Mouse (Mus musculus) E14TG2a.4 (cell line): ENCODE data around the gene Cdkl5.

Experiments used
- H3K27me3 ChIP-seq: 2 replicates; pipeline ENCODE4 v1.6.1; 2014; ENCODE audit warnings: low read length, control low read depth; ENCODE audit not compliant: insufficient read depth
- H3K36me3 ChIP-seq: 2 replicates; pipeline ENCODE4 v1.6.1; 2014; ENCODE audit warnings: low read length, control low read depth; ENCODE audit not compliant: insufficient read depth
- H3K4me1 ChIP-seq: replicated peaks from 2 replicates; pipeline ENCODE4 v1.6.1; 2014; ENCODE audit warnings: low read depth, low read length, control low read depth
- H3K4me3 ChIP-seq: replicated peaks from 2 replicates; pipeline ENCODE4 v1.5.1; 2014; ENCODE audit warnings: mild to moderate bottlenecking, low read length
- H3K9me3 ChIP-seq: 2 replicates; pipeline ENCODE4 v1.6.1; 2014; ENCODE audit warnings: low read length, control low read depth
- CTCF ChIP-seq: conservative IDR thresholded peaks from 2 replicates; pipeline ENCODE4 v1.5.1; 2014; ENCODE audit warnings: low read length
- NANOG ChIP-seq: IDR thresholded peaks from 2 replicates; pipeline ENCODE4 v1.6.1; 2014; ENCODE audit warnings: borderline replicate concordance, low read length, mixed read lengths
- POU5F1 ChIP-seq: IDR thresholded peaks from 2 replicates; pipeline ENCODE4 v1.6.1; 2014; ENCODE audit warnings: low read length, borderline replicate concordance

Cdkl5 gene

DNA sequence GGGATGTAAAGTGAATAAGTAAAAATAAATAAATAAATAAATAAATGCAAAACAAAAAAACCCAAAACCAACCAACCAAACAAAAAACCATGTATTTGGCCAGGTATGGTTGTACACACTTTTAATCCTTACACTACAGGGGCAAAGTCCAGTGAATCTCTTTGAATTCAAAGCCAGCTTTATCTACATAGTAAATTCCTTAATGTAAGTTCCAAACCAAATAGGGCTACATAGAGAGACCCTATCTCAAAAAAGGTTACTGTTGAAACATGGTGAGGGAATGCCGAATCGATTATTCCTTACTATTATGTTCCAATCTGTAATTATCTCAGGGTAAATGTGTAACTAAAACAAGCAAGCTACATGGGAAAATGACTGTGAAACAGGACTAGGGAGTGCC lies 93.4 kb downstream of the Cdkl5 start:
- Histone ChIP-seq H3K4me3 (no peak overlapping the region), H3K9me3 (no peaks in the 10 kb centered on the region), H3K36me3 (no peaks in the 10 kb centered on the region), H3K4me1 (no peaks in the 10 kb centered on the region), H3K27me3 (no peaks in the 10 kb centered on the region)
- TF ChIP-seq NANOG (no peak), POU5F1 (no peak), CTCF (no peak)

DNA sequence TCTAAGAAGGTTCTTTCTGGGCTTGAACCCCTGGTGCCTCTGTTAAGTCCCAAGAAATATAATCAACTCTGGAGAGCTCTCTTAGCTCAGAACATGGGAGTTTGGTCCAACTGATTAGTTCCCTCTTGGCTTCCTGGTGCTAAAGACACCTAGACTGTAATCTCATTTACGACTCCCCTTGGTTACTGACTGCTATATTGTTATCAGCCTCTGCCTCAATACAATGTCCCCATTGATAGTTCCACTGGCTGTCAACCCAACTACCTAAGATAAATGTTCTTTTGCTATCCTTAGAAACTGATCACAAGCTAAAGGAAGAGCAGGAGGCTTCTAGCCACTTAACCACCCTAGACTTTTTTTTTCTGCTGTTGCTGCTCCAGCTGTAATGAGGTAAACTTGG lies 102.4 kb downstream of the Cdkl5 start:
- Histone ChIP-seq H3K4me1 (no peaks in the 10 kb centered on the region), H3K27me3 (no peaks in the 10 kb centered on the region), H3K9me3 (no peaks in the 10 kb centered on the region), H3K36me3 (no peaks in the 10 kb centered on the region), H3K4me3 (no peak overlapping the region)
- TF ChIP-seq CTCF (no peak), POU5F1 (no peak), NANOG (no peak)

GRCm38 (mm10) chrX:160886301-160886700 lies 108.2 kb downstream of the Cdkl5 start:
- Histone ChIP-seq H3K4me1 (no peaks in the 10 kb centered on the region), H3K36me3 (no peaks in the 10 kb centered on the region), H3K27me3 (no peaks in the 10 kb centered on the region), H3K4me3 (no peak overlapping the region), H3K9me3 (no peaks in the 10 kb centered on the region)
- TF ChIP-seq CTCF, result no peak

- TF ChIP-seq CTCF (no peak), NANOG (no peak), POU5F1 (no peak)
- H3K27me3 ChIP-seq, result no peaks in the 10 kb centered on the region
- H3K4me1 ChIP-seq, result no peaks in the 10 kb centered on the region
- no peaks in the 10 kb centered on the region for H3K9me3 ChIP-seq
- H3K36me3 ChIP-seq, result no peaks in the 10 kb centered on the region
- no peak overlapping the region for H3K4me3 ChIP-seq
Measured at GRCm38 (mm10) chrX:160866576-160866975, 127.9 kb downstream of the Cdkl5 start.

- Histone ChIP-seq H3K4me1 (no peaks in the 10 kb centered on the region), H3K4me3 (no peak overlapping the region)
- TF ChIP-seq POU5F1 (no peak), CTCF (no peak), NANOG (no peak)
Measured at GRCm38 (mm10) chrX:160865022-160865421, 129.5 kb downstream of the Cdkl5 start.

GRCm38 (mm10) chrX:160863689-160864383 lies 130.7 kb downstream of the Cdkl5 start:
- Histone ChIP-seq H3K4me3 (no peak overlapping the region), H3K4me1 (no peaks in the 10 kb centered on the region), H3K9me3 (no peaks in the 10 kb centered on the region), H3K36me3 (no peaks in the 10 kb centered on the region), H3K27me3 (no peaks in the 10 kb centered on the region)
- TF ChIP-seq POU5F1 (no peak), NANOG (no peak), CTCF (no peak)

More at GRCm38 (mm10) chrX:160865022-160865421, 129.5 kb downstream of the Cdkl5 start:
- Histone ChIP-seq H3K36me3 (no peaks in the 10 kb centered on the region), H3K27me3 (no peaks in the 10 kb centered on the region), H3K9me3 (no peaks in the 10 kb centered on the region)

DNA sequence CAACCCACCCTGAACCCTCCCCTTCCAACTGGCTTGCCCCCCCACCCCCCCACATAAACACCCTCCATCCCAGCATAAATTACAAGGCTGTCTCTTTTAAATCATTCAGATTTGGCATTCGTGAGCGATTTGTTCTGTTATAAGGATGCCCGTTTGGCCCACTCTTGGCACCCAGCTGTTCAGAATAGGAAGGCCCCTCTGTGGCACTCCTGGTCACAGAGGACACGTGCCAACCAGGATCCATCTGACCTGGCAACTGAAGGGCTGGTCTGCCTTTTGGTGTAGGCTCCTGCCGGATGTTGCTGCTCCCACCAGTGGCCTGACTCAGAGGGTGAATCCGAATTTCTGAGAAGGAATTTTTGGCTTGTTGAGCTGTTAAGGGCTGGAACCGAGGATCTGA lies 186.3 kb downstream of the Cdkl5 start:
- H3K27me3 ChIP-seq, result no peaks in the 10 kb centered on the region
- no peak overlapping the region for H3K4me3 ChIP-seq
- no peaks in the 10 kb centered on the region for H3K9me3 ChIP-seq
- TF ChIP-seq CTCF, result no peak
- TF ChIP-seq POU5F1, result no peak
- TF ChIP-seq NANOG, result no peak
- no peaks in the 10 kb centered on the region for H3K4me1 ChIP-seq
- H3K36me3 ChIP-seq, result no peaks in the 10 kb centered on the region

DNA sequence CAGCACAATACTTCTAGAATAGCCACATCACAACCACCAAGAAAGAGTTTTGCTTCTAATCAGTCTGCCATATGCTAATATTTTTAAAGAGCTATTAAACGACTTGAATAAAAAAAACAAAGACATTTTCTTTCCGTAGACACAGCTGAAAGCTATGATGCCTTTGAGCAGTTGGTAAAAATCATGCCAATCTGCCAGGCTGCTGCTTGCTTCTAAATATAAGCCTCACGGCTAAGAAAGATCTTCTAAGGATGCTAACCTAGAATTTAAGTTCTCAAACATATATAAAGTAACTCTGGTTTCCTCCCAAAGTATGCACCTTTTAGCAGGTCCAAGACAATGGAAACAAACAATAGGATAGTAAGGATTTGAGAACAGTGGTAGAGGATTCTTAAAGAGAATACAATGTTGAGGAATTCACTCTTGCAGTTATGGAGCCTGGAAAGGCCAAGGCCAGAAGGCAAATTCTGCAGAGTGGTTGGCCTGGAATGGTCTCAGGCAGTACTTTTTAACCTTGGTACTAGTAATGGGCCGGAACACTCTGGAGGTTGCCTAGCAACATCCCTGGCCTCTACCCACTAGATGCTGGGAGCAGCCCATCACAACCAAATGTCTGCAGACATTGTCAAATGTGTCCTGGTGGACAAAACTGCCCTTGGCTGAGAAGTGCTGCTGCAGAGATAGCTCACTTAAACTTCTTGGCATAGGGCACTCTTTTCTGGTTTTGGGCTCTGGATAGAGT lies 189.9 kb downstream of the Cdkl5 start:
- H3K36me3 ChIP-seq, result no peaks in the 10 kb centered on the region
- no peak for TF ChIP-seq NANOG
- no peak for TF ChIP-seq CTCF
- TF ChIP-seq POU5F1, result no peak
- H3K4me3 ChIP-seq, result no peak overlapping the region
- no peaks in the 10 kb centered on the region for H3K9me3 ChIP-seq
- H3K4me1 ChIP-seq, result no peaks in the 10 kb centered on the region
- H3K27me3 ChIP-seq, result no peaks in the 10 kb centered on the region

DNA sequence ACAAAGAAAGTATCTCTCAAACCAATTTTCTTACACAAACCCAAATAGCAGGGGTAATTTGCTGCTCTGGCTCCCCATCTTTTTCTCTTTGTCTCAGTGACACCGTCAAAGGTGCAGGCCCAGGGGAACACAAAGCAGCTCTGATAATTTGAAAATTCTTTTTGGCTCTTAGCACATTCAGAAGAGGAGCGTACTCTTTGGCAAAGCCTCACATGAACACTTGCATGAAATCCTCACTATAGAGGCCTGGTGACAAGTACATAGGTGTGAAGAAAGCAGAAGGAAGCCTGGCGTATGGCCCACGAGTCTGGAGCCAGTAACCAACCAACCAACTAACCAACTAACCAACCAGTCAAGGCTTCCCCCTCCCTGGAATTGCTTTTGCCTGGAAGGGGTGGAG lies 199.6 kb downstream of the Cdkl5 start:
- Histone ChIP-seq H3K9me3 (no peaks in the 10 kb centered on the region), H3K4me3 (no peak overlapping the region), H3K4me1 (no peaks in the 10 kb centered on the region), H3K36me3 (no peaks in the 10 kb centered on the region), H3K27me3 (no peaks in the 10 kb centered on the region)
- TF ChIP-seq NANOG, result no peak
- no peak for TF ChIP-seq POU5F1
- TF ChIP-seq CTCF, result no peak
